Mouse (Mus musculus) ES-E14 (cell line): ENCODE results near the gene Jag1. TPM values are rescaled to one million over a fixed set of nuclear protein-coding genes. Genes with fewer than 3 reads are reported as not detected.

Experiments used
- DNase-seq: peaks from one replicate; pipeline ENCODE4 v3.0.0-alpha.2; 2013; ENCODE audit warnings: low read depth, low spot score
- H3K27ac ChIP-seq: 2 replicates; pipeline ENCODE4 v1.5.1; 2012; ENCODE audit warnings: low read depth, mild to moderate bottlenecking, low read length, moderate library complexity, mixed read lengths; ENCODE audit not compliant: poor library complexity, insufficient read depth, severe bottlenecking
- H3K36me3 ChIP-seq: 2 replicates; pipeline ENCODE4 v1.6.1; 2012; ENCODE audit warnings: mild to moderate bottlenecking, low read length, moderate library complexity, mixed read lengths; ENCODE audit not compliant: control insufficient read depth, poor library complexity, insufficient read depth, severe bottlenecking
- H3K4me1 ChIP-seq, 2 experiments: fragments of 150-350 bp in 1 of 2; sonication (generic) in 1 of 2; 2 replicates each; pipeline ENCODE4 v1.6.1; 2012; ENCODE audit warnings: low read length in 2 of 2, mild to moderate bottlenecking in 1 of 2, mixed read lengths in 1 of 2; ENCODE audit not compliant: control insufficient read depth in 2 of 2, insufficient read depth in 2 of 2, poor library complexity in 1 of 2
- H3K4me3 ChIP-seq, 2 experiments: fragments of 150-350 bp in 1 of 2; sonication (generic) in 1 of 2; 2 replicates each; pipeline ENCODE4 v1.5.1; 2012; ENCODE audit warnings: low read length in 2 of 2, low read depth in 1 of 2, mild to moderate bottlenecking in 1 of 2, mixed read lengths in 1 of 2; ENCODE audit not compliant: insufficient read depth in 1 of 2, poor library complexity in 1 of 2, severe bottlenecking in 1 of 2
- H3K9ac ChIP-seq: 2 replicates; pipeline ENCODE4 v1.6.1; 2012; ENCODE audit warnings: low read depth, mild to moderate bottlenecking, low read length, mixed read lengths; ENCODE audit not compliant: poor library complexity, insufficient read depth, severe bottlenecking
- H3K9me3 ChIP-seq: fragments of 150-350 bp; sonication (generic); 2 replicates; pipeline ENCODE4 v1.6.1; 2012; ENCODE audit warnings: low read depth, mild to moderate bottlenecking, low read length; ENCODE audit not compliant: control insufficient read depth, insufficient read depth
- CHD2 ChIP-seq: IDR thresholded peaks from 2 replicates; pipeline ENCODE4 v1.6.1; 2014; ENCODE audit warnings: mild to moderate bottlenecking, low read depth, low read length, inconsistent platforms
- HCFC1 ChIP-seq: IDR thresholded peaks from 2 replicates; pipeline ENCODE4 v1.6.1; 2012; ENCODE audit warnings: low read length, inconsistent platforms, borderline replicate concordance; ENCODE audit not compliant: insufficient read depth
- MAFK ChIP-seq: IDR thresholded peaks from 2 replicates; pipeline ENCODE4 v1.6.1; 2014; ENCODE audit warnings: mild to moderate bottlenecking, low read depth, low read length, inconsistent platforms; ENCODE audit not compliant: insufficient read depth
- ZC3H11A ChIP-seq: IDR thresholded peaks from 2 replicates; pipeline ENCODE4 v1.6.1; 2012; ENCODE audit warnings: low read depth, mild to moderate bottlenecking, inconsistent platforms, low read length, borderline replicate concordance
- ZNF384 ChIP-seq: IDR thresholded peaks from 2 replicates; pipeline ENCODE4 v1.6.1; 2012; ENCODE audit warnings: low read depth, low read length, inconsistent platforms
- in situ Hi-C, 2 experiments: fragments of 600-800 bp; cut with MboI; formaldehyde crosslinking; loops; one replicate each; pipeline ENCODE4 v1.15.1; 2025; ENCODE audit warnings: low sequenced_read_pairs in 2 of 2, inconsistent platforms in 1 of 2; ENCODE audit not compliant: unreplicated experiment in 2 of 2
- total RNA-seq: library from RNA; depleted of rRNA; stranded (reverse); fragments of 300-350 nt; gene quantifications from 2 replicates; pipeline ENCODE4 v1.2.3, GENCODE M21; 2012; rRNA removed

Gene Jag1
- total RNA-seq, 1 experiment, result 32.1 TPM

DNA sequence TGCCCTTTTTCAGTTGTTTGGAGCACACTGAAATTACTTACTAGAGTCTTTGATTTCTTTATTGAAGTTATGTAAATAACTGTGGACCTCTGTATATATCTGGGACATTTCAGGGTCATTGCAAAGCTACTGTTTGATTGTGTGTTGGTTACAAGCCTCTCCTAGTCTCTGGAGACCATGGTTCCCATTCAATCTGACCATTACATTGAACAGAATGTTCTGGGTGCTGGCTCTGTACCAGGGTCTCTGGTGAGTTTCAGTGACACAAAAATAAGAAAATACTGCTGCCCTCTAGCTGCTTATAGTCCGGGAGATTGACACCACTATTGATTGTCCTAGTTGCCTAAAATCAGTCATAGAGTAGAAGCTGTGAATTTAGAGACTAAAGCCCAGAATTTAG is 66.5 kb downstream of the Jag1 start:
- Histone ChIP-seq H3K4me1 (no peaks in the 10 kb centered on the region), H3K9me3 (no peaks in the 10 kb centered on the region), H3K9ac (no peak overlapping the region), H3K27ac (no peak overlapping the region), H3K36me3 (no peaks in the 10 kb centered on the region), H3K4me3 (no peak overlapping the region)
- in situ Hi-C loops, result no loop called here
- DNase-seq, result no peak
- TF ChIP-seq ZNF384 (no peak), HCFC1 (no peak), ZC3H11A (no peak), MAFK (no peak), CHD2 (no peak)

DNA sequence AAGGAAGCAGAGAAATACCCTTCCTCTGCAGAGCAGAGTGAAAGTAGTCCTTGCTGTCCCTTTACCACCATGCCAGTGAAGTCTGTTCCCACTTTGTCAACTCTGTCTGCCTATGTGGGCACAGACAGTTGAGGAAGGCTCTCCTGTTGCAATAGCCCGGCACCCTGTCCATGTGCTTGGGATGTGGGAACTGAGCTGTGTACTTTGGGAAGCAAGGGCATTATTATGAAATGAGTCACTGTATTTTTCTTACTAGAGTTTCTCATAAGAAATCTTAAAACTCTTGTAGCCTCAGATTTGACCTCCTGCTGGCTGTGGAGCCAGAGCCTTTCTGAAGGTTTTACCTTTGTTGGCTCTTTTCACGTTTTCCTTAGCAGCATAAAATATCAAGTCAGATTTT is 67.1 kb downstream of the Jag1 start:
- TF ChIP-seq ZNF384, result no peak
- TF ChIP-seq CHD2, result no peak
- TF ChIP-seq MAFK, result no peak
- TF ChIP-seq ZC3H11A, result no peak
- TF ChIP-seq HCFC1, result no peak
- H3K27ac ChIP-seq, result no peak overlapping the region
- no peaks in the 10 kb centered on the region for H3K4me1 ChIP-seq
- no peak overlapping the region for H3K4me3 ChIP-seq
- H3K9me3 ChIP-seq, result no peaks in the 10 kb centered on the region
- H3K9ac ChIP-seq, result no peak overlapping the region
- no peaks in the 10 kb centered on the region for H3K36me3 ChIP-seq
- no peak for DNase-seq
- in situ Hi-C loops, result no loop called here

DNA sequence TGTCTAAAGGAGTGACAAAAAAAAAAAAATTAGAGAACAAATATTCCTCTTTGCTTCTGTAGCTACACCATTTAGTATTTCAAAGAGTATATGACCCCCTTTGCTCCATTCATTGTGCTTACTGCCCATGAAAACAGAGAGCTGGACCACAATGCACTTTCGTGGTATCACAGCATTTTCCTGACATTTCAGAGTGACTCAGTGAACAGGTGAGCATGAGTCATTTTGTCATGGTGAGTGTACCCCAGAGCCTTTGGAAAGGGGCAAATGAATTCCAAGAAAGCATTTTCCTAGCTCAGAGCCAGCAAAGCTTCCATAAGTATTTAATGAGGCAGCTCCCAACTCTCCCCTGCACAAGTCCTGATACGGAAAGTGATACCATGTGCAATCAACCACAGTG is 72.3 kb downstream of the Jag1 start:
- no peaks in the 10 kb centered on the region for H3K4me1 ChIP-seq
- DNase-seq, result no peak
- in situ Hi-C loops, result no loop called here
- no peak overlapping the region for H3K27ac ChIP-seq
- TF ChIP-seq MAFK (no peak), CHD2 (no peak), HCFC1 (no peak), ZC3H11A (no peak), ZNF384 (no peak)
- no peak overlapping the region for H3K9ac ChIP-seq
- no peak overlapping the region for H3K4me3 ChIP-seq
- no peaks in the 10 kb centered on the region for H3K9me3 ChIP-seq
- H3K36me3 ChIP-seq, result no peaks in the 10 kb centered on the region

Other genes with a start within 250 kb of the Jag1 start
- gene AL731706.2, start 231.0 kb downstream of the Jag1 start, total RNA-seq, result not detected in 2 replicates
- gene Slx4ip, start 225.4 kb downstream of the Jag1 start, total RNA-seq, result 7.5 and 8.1 TPM in 2 replicates
- gene AL731706.1, start 225.3 kb downstream of the Jag1 start, total RNA-seq, result 2.7 and 14.3 TPM in 2 replicates
- 7.4 and 7.6 TPM in 2 replicates for gene Mkks, start 225.3 kb downstream of the Jag1 start, total RNA-seq